Mouse (Mus musculus): ENCODE data around the gene Kiz. TPM values are rescaled to one million over a fixed set of nuclear protein-coding genes. Genes with fewer than 3 reads are reported as not detected.

Gene Kiz
- polyA plus RNA-seq, 1 experiment from 2014 or later: 28.7 TPM

GRCm38 (mm10) chr2:146847863-146848262, 7.8 kb upstream of the Kiz start:
- WGBS: 96% methylated on average over 2 of the region's 2 CpGs

GRCm38 (mm10) chr2:146856120-146856519, 456 bp downstream of the Kiz start:
- H3K4me1 ChIP-seq (ENCODE audit: control insufficient read depth, insufficient read depth, low read length): no peaks in the 10 kb centered on the region
- no peaks in the 10 kb centered on the region for H3K36me3 ChIP-seq (ENCODE audit: control insufficient read depth, insufficient read depth, low read length)
- H3K4me3 ChIP-seq (ENCODE audit: low read depth, low read length): peak overlapping the region; percentile 74
- no peaks in the 10 kb centered on the region for H3K27me3 ChIP-seq (ENCODE audit: control insufficient read depth, insufficient read depth, low read length)
- peak overlapping the region; percentile 65 for H3K27ac ChIP-seq (ENCODE audit: low read depth, low read length)
- peak overlapping the region; percentile 61 for H3K4me2 ChIP-seq (ENCODE audit: low read depth, low read length)
- no peaks in the 10 kb centered on the region for H3K9me3 ChIP-seq (ENCODE audit: control insufficient read depth, low read length)
- H3K9ac ChIP-seq (replicated peaks; ENCODE audit: low read depth, low read length): peak overlapping the region; percentile 78
- WGBS: 5% methylated on average over 11 of the region's 11 CpGs
- no peak for ATAC-seq (ENCODE audit: low read depth)

More at GRCm38 (mm10) chr2:146847863-146848262, 7.8 kb upstream of the Kiz start:
- Histone ChIP-seq H3K27me3 (ENCODE audit: control insufficient read depth, insufficient read depth, low read length) (no peaks in the 10 kb centered on the region), H3K27ac (ENCODE audit: low read depth, low read length) (no peak overlapping the region), H3K36me3 (ENCODE audit: control insufficient read depth, insufficient read depth, low read length) (no peaks in the 10 kb centered on the region), H3K4me2 (ENCODE audit: low read depth, low read length) (no peak overlapping the region), H3K9me3 (ENCODE audit: control insufficient read depth, low read length) (no peaks in the 10 kb centered on the region), H3K4me1 (ENCODE audit: control insufficient read depth, insufficient read depth, low read length) (no peaks in the 10 kb centered on the region), H3K4me3 (ENCODE audit: low read depth, low read length) (no peak overlapping the region), H3K9ac (replicated peaks; ENCODE audit: low read depth, low read length) (no peak overlapping the region)
- no peak for ATAC-seq (ENCODE audit: low read depth)

- ATAC-seq (ENCODE audit: low read depth): no peak
- no peaks in the 10 kb centered on the region for H3K9me3 ChIP-seq (ENCODE audit: control insufficient read depth, low read length)
- no peak overlapping the region for H3K4me2 ChIP-seq (ENCODE audit: low read depth, low read length)
- no peaks in the 10 kb centered on the region for H3K27me3 ChIP-seq (ENCODE audit: control insufficient read depth, insufficient read depth, low read length)
- no peak overlapping the region for H3K4me3 ChIP-seq (ENCODE audit: low read depth, low read length)
- H3K36me3 ChIP-seq (ENCODE audit: control insufficient read depth, insufficient read depth, low read length): no peaks in the 10 kb centered on the region
- no peak overlapping the region for H3K27ac ChIP-seq (ENCODE audit: low read depth, low read length)
- H3K9ac ChIP-seq (replicated peaks; ENCODE audit: low read depth, low read length): no peak overlapping the region
- no peaks in the 10 kb centered on the region for H3K4me1 ChIP-seq (ENCODE audit: control insufficient read depth, insufficient read depth, low read length)
- WGBS: 73% methylated on average over 4 of the region's 4 CpGs
Observed at GRCm38 (mm10) chr2:146856853-146857252, 1.2 kb downstream of the Kiz start.

- H3K27me3 ChIP-seq (ENCODE audit: control insufficient read depth, insufficient read depth, low read length): no peaks in the 10 kb centered on the region
- H3K9ac ChIP-seq (replicated peaks; ENCODE audit: low read depth, low read length): no peak overlapping the region
- no peak overlapping the region for H3K4me2 ChIP-seq (ENCODE audit: low read depth, low read length)
- WGBS: 75% methylated on average over 3 of the region's 3 CpGs
- no peaks in the 10 kb centered on the region for H3K4me1 ChIP-seq (ENCODE audit: control insufficient read depth, insufficient read depth, low read length)
- no peak for ATAC-seq (ENCODE audit: low read depth)
- no peak overlapping the region for H3K4me3 ChIP-seq (ENCODE audit: low read depth, low read length)
- no peaks in the 10 kb centered on the region for H3K9me3 ChIP-seq (ENCODE audit: control insufficient read depth, low read length)
- H3K36me3 ChIP-seq (ENCODE audit: control insufficient read depth, insufficient read depth, low read length): no peaks in the 10 kb centered on the region
- H3K27ac ChIP-seq (ENCODE audit: low read depth, low read length): no peak overlapping the region
Observed at GRCm38 (mm10) chr2:146865781-146866180, 10.1 kb downstream of the Kiz start.

- Histone ChIP-seq H3K36me3 (ENCODE audit: control insufficient read depth, insufficient read depth, low read length) (no peaks in the 10 kb centered on the region), H3K4me2 (ENCODE audit: low read depth, low read length) (no peak overlapping the region), H3K4me1 (ENCODE audit: control insufficient read depth, insufficient read depth, low read length) (no peaks in the 10 kb centered on the region), H3K4me3 (ENCODE audit: low read depth, low read length) (no peak overlapping the region), H3K9me3 (ENCODE audit: control insufficient read depth, low read length) (no peaks in the 10 kb centered on the region), H3K9ac (replicated peaks; ENCODE audit: low read depth, low read length) (no peak overlapping the region), H3K27ac (ENCODE audit: low read depth, low read length) (no peak overlapping the region), H3K27me3 (ENCODE audit: control insufficient read depth, insufficient read depth, low read length) (no peaks in the 10 kb centered on the region)
- 87% methylated on average over 8 of the region's 8 CpGs for WGBS
- ATAC-seq (ENCODE audit: low read depth): no peak
Observed at GRCm38 (mm10) chr2:146871300-146872269, 15.9 kb downstream of the Kiz start.

GRCm38 (mm10) chr2:146872697-146873096, 17.0 kb downstream of the Kiz start:
- Histone ChIP-seq H3K4me2 (ENCODE audit: low read depth, low read length) (no peak overlapping the region), H3K4me3 (ENCODE audit: low read depth, low read length) (no peak overlapping the region), H3K27ac (ENCODE audit: low read depth, low read length) (no peak overlapping the region), H3K9me3 (ENCODE audit: control insufficient read depth, low read length) (no peaks in the 10 kb centered on the region), H3K9ac (replicated peaks; ENCODE audit: low read depth, low read length) (no peak overlapping the region), H3K27me3 (ENCODE audit: control insufficient read depth, insufficient read depth, low read length) (no peaks in the 10 kb centered on the region), H3K4me1 (ENCODE audit: control insufficient read depth, insufficient read depth, low read length) (no peaks in the 10 kb centered on the region), H3K36me3 (ENCODE audit: control insufficient read depth, insufficient read depth, low read length) (no peaks in the 10 kb centered on the region)
- ATAC-seq (ENCODE audit: low read depth): no peak
- WGBS: 85% methylated on average over 3 of the region's 3 CpGs

- Histone ChIP-seq H3K9me3 (ENCODE audit: control insufficient read depth, low read length) (no peaks in the 10 kb centered on the region), H3K4me3 (ENCODE audit: low read depth, low read length) (no peak overlapping the region), H3K4me1 (ENCODE audit: control insufficient read depth, insufficient read depth, low read length) (no peaks in the 10 kb centered on the region), H3K4me2 (ENCODE audit: low read depth, low read length) (no peak overlapping the region), H3K9ac (replicated peaks; ENCODE audit: low read depth, low read length) (no peak overlapping the region), H3K27me3 (ENCODE audit: control insufficient read depth, insufficient read depth, low read length) (no peaks in the 10 kb centered on the region), H3K36me3 (ENCODE audit: control insufficient read depth, insufficient read depth, low read length) (no peaks in the 10 kb centered on the region), H3K27ac (ENCODE audit: low read depth, low read length) (no peak overlapping the region)
- WGBS: 91% methylated on average over 7 of the region's 7 CpGs
- no peak for ATAC-seq (ENCODE audit: low read depth)
Observed at GRCm38 (mm10) chr2:146873881-146874441, 18.3 kb downstream of the Kiz start.

GRCm38 (mm10) chr2:146877423-146878098, 21.9 kb downstream of the Kiz start:
- Histone ChIP-seq H3K9me3 (ENCODE audit: control insufficient read depth, low read length) (no peaks in the 10 kb centered on the region), H3K4me2 (ENCODE audit: low read depth, low read length) (no peak overlapping the region), H3K4me1 (ENCODE audit: control insufficient read depth, insufficient read depth, low read length) (no peaks in the 10 kb centered on the region), H3K27ac (ENCODE audit: low read depth, low read length) (no peak overlapping the region), H3K9ac (replicated peaks; ENCODE audit: low read depth, low read length) (no peak overlapping the region), H3K4me3 (ENCODE audit: low read depth, low read length) (no peak overlapping the region), H3K36me3 (ENCODE audit: control insufficient read depth, insufficient read depth, low read length) (no peaks in the 10 kb centered on the region), H3K27me3 (ENCODE audit: control insufficient read depth, insufficient read depth, low read length) (no peaks in the 10 kb centered on the region)
- ATAC-seq (ENCODE audit: low read depth): no peak
- 81% methylated on average over 1 of the region's 1 CpGs for WGBS

- no peak overlapping the region for H3K4me3 ChIP-seq (ENCODE audit: low read depth, low read length)
- H3K4me1 ChIP-seq (ENCODE audit: control insufficient read depth, insufficient read depth, low read length): no peaks in the 10 kb centered on the region
- H3K27me3 ChIP-seq (ENCODE audit: control insufficient read depth, insufficient read depth, low read length): no peaks in the 10 kb centered on the region
- no peaks in the 10 kb centered on the region for H3K9me3 ChIP-seq (ENCODE audit: control insufficient read depth, low read length)
- no peak for ATAC-seq (ENCODE audit: low read depth)
- 98% methylated on average over 4 of the region's 4 CpGs for WGBS
- no peak overlapping the region for H3K9ac ChIP-seq (replicated peaks; ENCODE audit: low read depth, low read length)
- no peaks in the 10 kb centered on the region for H3K36me3 ChIP-seq (ENCODE audit: control insufficient read depth, insufficient read depth, low read length)
- H3K4me2 ChIP-seq (ENCODE audit: low read depth, low read length): no peak overlapping the region
- no peak overlapping the region for H3K27ac ChIP-seq (ENCODE audit: low read depth, low read length)
Observed at GRCm38 (mm10) chr2:146881623-146882022, 26.0 kb downstream of the Kiz start.
